Mouse (Mus musculus) kidney, embryonic 16.5 days (tissue): ENCODE measurements around the gene Gm4869. TPM values are rescaled to one million over a fixed set of nuclear protein-coding genes. Genes with fewer than 3 reads are reported as not detected.

ENCODE experiments used
- ATAC-seq: fragments of 200-750 bp; cut with Nextera tagmentation; 2 replicates; pipeline ENCODE4 v1.8.0; 2017; ENCODE audit warnings: moderate TSS enrichment; ENCODE audit not compliant: low FRiP score, low TSS enrichment
- H3K27ac ChIP-seq: fragments of 300-500 bp; sonication (generic); 2 replicates; pipeline ENCODE4 v1.5.1; 2014; ENCODE audit warnings: low read length
- H3K27me3 ChIP-seq: fragments of 300-500 bp; sonication (generic); 2 replicates; pipeline ENCODE4 v1.6.1; 2014; ENCODE audit warnings: low read length, control low read depth, mixed read lengths; ENCODE audit not compliant: insufficient read depth
- H3K36me3 ChIP-seq: fragments of 300-500 bp; sonication (generic); 2 replicates; pipeline ENCODE4 v1.6.1; 2014; ENCODE audit warnings: low read length, control low read depth, mixed read lengths; ENCODE audit not compliant: insufficient read depth
- H3K4me1 ChIP-seq: fragments of 300-500 bp; sonication (generic); 2 replicates; pipeline ENCODE4 v1.6.1; 2014; ENCODE audit warnings: low read length, control low read depth, mixed read lengths; ENCODE audit not compliant: insufficient read depth
- H3K4me2 ChIP-seq: fragments of 300-500 bp; sonication (generic); replicated peaks from 2 replicates; pipeline ENCODE4 v1.6.1; 2014; ENCODE audit warnings: low read depth, low read length
- H3K4me3 ChIP-seq: fragments of 300-500 bp; sonication (generic); 2 replicates; pipeline ENCODE4 v1.5.1; 2014; ENCODE audit warnings: mild to moderate bottlenecking, low read length
- H3K9ac ChIP-seq: fragments of 300-500 bp; sonication (generic); replicated peaks from 2 replicates; pipeline ENCODE4 v1.6.1; 2014; ENCODE audit warnings: low read length
- H3K9me3 ChIP-seq: fragments of 300-500 bp; sonication (generic); 2 replicates; pipeline ENCODE4 v1.6.1; 2016; ENCODE audit warnings: low read length, control low read depth
- WGBS: fragments of 180-500 bp; shearing (Covaris S2); extraction: QIAGEN DNeasy Blood & Tissue Kit; methylation state at CpG from one replicate; pipeline ENCODE4 v1.1.7; 2014; 5-methylcytosine and 5-hydroxymethylcytosine counted together
- polyA plus RNA-seq: library from polyadenylated mRNA; unstranded; fragments of >200 nt; fragmentation: Nextera tagmentation; extraction: Ambion mirVana; gene quantifications from 2 replicates; pipeline ENCODE4 v1.2.1, GENCODE M21; 2015

Gene Gm4869
- polyA plus RNA-seq, 1 experiment from 2014 or later: not detected

DNA sequence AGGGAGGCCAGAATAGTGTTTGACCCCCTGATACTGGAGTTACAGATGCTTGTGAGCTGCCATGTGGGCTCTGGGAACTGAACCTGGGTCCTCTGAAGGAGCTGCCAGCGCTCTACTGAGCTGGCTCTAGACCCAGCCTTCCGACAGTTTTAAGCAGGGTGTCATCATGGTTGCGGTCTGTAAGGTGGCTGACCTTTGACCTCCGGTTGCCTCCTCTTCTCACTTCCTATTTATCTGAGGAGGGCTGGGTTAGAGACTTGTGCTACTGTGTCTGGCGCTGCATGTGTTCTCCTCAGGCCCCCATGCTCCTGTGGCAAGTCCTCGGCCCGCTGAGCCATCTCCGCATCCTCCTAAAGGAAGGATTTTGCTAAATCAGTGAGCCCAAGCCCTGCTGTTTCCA, 68.5 kb downstream of the Gm4869 start:
- peaks cover 33% of the 10 kb centered on the region for H3K4me1 ChIP-seq

DNA sequence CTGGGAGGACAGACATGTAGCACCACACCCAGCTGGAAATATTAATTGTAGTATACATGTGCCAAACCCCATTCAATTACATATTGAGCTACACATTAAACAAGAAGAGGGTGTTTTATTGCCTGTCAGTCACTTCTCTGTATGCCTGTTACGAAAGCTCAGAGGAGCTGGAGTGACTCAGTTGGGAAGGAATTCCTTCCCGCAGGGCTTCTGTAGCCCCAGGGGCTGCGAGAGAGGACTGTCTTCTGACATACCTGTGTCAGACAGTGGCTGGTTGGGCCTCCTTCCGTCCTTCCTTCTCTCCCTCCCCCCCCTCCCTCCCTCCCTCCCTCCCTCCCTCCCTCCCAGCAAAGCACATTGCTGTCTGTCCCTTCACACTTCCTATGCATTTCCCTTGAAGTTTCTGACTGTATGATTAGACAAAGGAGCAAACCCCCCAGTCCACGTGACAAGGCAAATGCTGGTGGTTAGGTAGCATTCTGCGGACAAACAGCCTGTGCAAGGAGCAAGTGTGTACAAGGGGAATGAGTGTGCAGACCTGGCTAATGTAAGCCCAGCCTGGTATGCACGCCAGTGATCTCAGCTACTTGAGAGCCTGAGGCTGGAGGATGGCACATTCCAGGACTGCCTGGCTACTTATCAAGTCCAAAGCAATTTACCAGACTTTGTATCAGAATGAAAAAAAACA, 69.5 kb downstream of the Gm4869 start:
- Histone ChIP-seq H3K4me3 (no peak overlapping the region), H3K4me1 (peaks cover 28% of the 10 kb centered on the region), H3K27me3 (no peaks in the 10 kb centered on the region), H3K9ac (no peak overlapping the region), H3K4me2 (no peak overlapping the region), H3K36me3 (0 out of 2 replicates have a peak, but pooled peaks cover 3% of the 10 kb centered on the region), H3K9me3 (no peaks in the 10 kb centered on the region), H3K27ac (0 out of 2 replicates have a peak overlapping the region, but pooled peaks have one; percentile 23)
- no peak for ATAC-seq
- 40% methylated on average over 7 of the region's 7 CpGs for WGBS

More for the DNA sequence above, 68.5 kb downstream of the Gm4869 start:
- no peak overlapping the region for H3K4me2 ChIP-seq
- ATAC-seq: no peak
- no peak overlapping the region for H3K4me3 ChIP-seq
- no peaks in the 10 kb centered on the region for H3K27me3 ChIP-seq
- no peaks in the 10 kb centered on the region for H3K36me3 ChIP-seq
- H3K27ac ChIP-seq: no peak overlapping the region
- no peaks in the 10 kb centered on the region for H3K9me3 ChIP-seq
- WGBS: 72% methylated on average over 8 of the region's 8 CpGs
- H3K9ac ChIP-seq: no peak overlapping the region

DNA sequence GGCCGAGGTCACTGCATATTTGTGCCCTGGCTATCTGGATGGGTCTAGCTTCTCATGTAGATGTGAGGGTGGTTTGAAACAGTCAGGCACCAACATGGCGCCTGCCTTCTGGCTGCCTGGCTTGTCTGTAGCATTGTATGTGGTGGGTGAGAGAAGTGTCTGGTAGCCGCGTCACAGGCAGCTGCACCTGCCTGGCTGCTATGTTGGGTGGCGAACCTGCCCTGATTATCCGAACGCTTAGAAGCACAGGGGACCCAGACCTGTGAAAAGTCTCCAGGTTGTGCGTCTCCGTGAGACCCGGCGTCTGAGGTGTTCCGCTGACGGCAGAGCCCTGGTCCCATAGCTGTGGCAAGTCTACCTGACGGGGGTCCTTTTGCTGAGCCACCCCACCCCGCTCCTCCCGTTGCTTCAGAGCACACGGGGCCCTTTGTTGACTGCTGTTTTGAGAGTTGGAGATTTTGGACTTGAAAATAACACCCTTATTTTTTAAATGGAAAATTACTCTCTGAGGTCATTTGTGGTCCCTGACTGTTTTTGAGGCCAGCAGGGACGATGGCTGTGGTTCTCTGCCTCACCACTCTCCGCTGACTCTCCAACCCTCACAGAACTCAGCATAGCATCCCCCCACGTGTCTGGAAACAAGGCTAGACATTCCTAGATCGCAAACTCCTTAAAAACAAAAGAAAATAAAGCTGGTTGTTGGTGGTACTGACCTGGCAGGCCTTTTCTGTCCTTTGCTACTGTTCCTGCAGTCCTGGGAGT, 71.9 kb downstream of the Gm4869 start:
- Histone ChIP-seq H3K27me3 (no peaks in the 10 kb centered on the region), H3K4me3 (no peak overlapping the region), H3K27ac (peak overlapping the region; percentile 60), H3K9me3 (no peaks in the 10 kb centered on the region), H3K4me2 (no peak overlapping the region), H3K9ac (0 out of 2 replicates have a peak overlapping the region, but pooled peaks have one; percentile 29), H3K36me3 (0 out of 2 replicates have a peak, but pooled peaks cover 8% of the 10 kb centered on the region), H3K4me1 (peaks cover 23% of the 10 kb centered on the region)
- 71% methylated on average over 21 of the region's 21 CpGs for WGBS
- ATAC-seq: peak; percentile 8; the same call in 1 of the 2 replicates

DNA sequence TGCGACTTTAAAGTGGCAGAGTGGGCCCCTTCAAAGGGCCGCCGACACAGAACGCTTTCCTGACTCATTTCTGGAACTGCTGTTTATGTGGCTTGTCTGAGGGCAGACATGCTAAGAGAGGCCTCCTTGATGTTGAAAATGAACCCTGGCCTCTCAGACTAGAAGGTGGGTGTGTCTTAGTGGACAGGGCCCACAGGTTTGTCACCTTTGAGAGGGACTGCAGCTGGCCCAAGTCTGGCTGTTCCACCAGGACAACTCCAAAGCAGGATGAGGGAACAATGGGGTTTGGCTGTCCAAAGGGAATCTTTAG, 72.4 kb downstream of the Gm4869 start:
- ATAC-seq: peak; percentile 53; the same call in 1 of the 2 replicates
- Histone ChIP-seq H3K4me2 (no peak overlapping the region), H3K4me3 (no peak overlapping the region), H3K27me3 (no peaks in the 10 kb centered on the region), H3K9ac (0 out of 2 replicates have a peak overlapping the region, but pooled peaks have one; percentile 29), H3K9me3 (no peaks in the 10 kb centered on the region), H3K4me1 (peaks cover 23% of the 10 kb centered on the region), H3K36me3 (0 out of 2 replicates have a peak, but pooled peaks cover 8% of the 10 kb centered on the region), H3K27ac (peak overlapping the region; percentile 60; the same call in 1 of the 2 replicates)
- 55% methylated on average over 4 of the region's 4 CpGs for WGBS

DNA sequence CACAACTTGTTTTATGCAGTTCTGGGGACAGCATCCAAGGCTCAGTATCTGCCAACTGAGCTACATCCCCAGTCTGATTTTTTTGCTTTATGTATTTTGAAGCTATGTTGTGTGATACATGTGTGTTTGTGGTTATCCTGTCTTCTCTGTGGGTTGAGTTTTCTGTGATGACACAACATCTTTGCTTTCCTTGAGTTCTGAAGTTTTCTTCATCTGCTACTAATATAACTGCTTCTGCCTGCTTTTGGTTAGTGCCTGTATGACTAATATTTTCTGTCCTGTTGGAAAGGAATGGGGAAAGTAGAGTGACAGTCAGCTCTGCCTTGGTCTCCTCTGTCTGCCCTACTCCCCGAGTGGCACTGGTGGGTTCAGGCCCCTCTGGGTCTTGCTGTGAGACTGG, 75.8 kb downstream of the Gm4869 start:
- Histone ChIP-seq H3K4me3 (no peak overlapping the region), H3K27me3 (no peaks in the 10 kb centered on the region), H3K9me3 (0 out of 2 replicates have a peak, but pooled peaks cover 5% of the 10 kb centered on the region), H3K9ac (no peak overlapping the region), H3K4me1 (peaks cover 11% of the 10 kb centered on the region), H3K36me3 (peaks cover 30% of the 10 kb centered on the region), H3K4me2 (no peak overlapping the region), H3K27ac (no peak overlapping the region)
- 87% methylated on average over 1 of the region's 1 CpGs for WGBS
- ATAC-seq: no peak

DNA sequence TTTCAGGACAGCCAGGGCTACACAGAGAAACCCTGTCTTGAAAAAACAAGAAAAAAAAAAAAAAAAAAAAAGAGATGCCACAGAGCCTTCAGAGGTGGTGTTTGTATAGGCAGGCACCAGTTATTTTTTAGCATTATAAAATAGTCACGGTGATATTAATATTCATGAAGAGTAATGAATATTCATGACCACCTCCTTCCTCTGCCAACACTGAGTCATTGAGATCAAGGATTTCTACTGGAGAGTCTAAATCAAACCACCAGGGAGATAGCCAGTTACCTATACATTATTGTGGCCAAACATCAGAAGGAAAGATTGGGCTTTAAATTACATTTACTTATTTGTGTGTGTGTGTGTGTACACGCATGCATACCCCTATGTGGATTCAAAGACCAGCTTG, 81.3 kb downstream of the Gm4869 start:
- no peaks in the 10 kb centered on the region for H3K27me3 ChIP-seq
- H3K4me1 ChIP-seq: no peaks in the 10 kb centered on the region
- 97% methylated on average over 2 of the region's 2 CpGs for WGBS
- no peak overlapping the region for H3K9ac ChIP-seq
- H3K4me2 ChIP-seq: no peak overlapping the region
- H3K36me3 ChIP-seq: peaks cover 36% of the 10 kb centered on the region
- no peak overlapping the region for H3K27ac ChIP-seq
- 0 out of 2 replicates have a peak, but pooled peaks cover 5% of the 10 kb centered on the region for H3K9me3 ChIP-seq
- no peak overlapping the region for H3K4me3 ChIP-seq
- no peak for ATAC-seq

DNA sequence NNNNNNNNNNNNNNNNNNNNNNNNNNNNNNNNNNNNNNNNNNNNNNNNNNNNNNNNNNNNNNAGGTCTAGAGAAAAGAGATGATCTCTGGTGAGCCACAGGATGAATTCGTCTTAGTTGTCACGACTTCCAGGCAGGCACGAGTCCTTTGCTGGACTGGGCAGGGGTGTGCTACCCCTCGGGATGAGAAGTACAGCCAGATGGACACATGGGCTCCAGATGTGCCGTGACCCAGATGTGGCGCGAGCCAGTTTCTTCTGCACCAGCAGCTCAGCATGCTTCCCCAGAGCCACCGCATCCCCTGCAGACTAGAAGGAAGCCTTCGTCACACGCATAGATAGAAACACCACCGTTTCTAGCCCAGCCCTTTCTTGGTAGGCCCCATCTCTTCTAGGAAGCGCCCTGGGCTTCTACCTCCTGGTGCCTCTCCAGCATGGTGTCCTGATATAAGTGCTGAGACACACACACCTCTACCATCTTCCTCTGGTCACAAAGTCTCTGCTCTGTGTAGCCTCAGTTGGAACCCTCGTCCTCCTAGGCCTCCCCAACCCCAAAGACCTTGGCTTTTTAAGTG, 92.8 kb downstream of the Gm4869 start:
- Histone ChIP-seq H3K9ac (no peak overlapping the region), H3K4me3 (no peak overlapping the region), H3K4me1 (peaks cover 6% of the 10 kb centered on the region; the same call in 1 of the 2 replicates), H3K4me2 (no peak overlapping the region), H3K36me3 (no peaks in the 10 kb centered on the region), H3K27me3 (no peaks in the 10 kb centered on the region), H3K27ac (no peak overlapping the region), H3K9me3 (no peaks in the 10 kb centered on the region)
- no peak for ATAC-seq
- WGBS: 73% methylated on average over 13 of the region's 13 CpGs

DNA sequence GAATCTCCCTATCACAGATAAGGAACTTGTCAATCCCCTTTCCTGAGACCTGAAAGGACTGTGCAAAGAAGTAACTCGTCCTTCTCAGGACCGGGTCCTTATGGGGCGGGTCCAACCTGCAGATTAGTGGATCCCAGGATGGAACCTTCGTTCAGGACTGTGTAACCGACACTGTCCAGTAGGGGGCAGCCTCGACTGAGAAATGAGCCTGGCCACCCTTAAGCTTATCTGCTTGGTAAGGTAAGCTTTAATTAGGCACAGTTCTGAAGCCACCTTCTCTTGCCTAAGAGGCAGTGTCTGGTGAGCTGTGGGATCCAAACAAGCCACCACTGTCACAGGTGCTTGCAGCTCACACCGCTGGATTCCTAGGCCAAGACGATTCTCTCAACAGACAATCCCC, 94.7 kb downstream of the Gm4869 start:
- Histone ChIP-seq H3K36me3 (no peaks in the 10 kb centered on the region), H3K27ac (no peak overlapping the region), H3K27me3 (no peaks in the 10 kb centered on the region), H3K4me3 (no peak overlapping the region), H3K4me1 (peaks cover 6% of the 10 kb centered on the region; the same call in 1 of the 2 replicates), H3K9me3 (no peaks in the 10 kb centered on the region), H3K9ac (no peak overlapping the region), H3K4me2 (no peak overlapping the region)
- 12% methylated on average over 8 of the region's 8 CpGs for WGBS
- ATAC-seq: peak; percentile 49; the same call in 1 of the 2 replicates

DNA sequence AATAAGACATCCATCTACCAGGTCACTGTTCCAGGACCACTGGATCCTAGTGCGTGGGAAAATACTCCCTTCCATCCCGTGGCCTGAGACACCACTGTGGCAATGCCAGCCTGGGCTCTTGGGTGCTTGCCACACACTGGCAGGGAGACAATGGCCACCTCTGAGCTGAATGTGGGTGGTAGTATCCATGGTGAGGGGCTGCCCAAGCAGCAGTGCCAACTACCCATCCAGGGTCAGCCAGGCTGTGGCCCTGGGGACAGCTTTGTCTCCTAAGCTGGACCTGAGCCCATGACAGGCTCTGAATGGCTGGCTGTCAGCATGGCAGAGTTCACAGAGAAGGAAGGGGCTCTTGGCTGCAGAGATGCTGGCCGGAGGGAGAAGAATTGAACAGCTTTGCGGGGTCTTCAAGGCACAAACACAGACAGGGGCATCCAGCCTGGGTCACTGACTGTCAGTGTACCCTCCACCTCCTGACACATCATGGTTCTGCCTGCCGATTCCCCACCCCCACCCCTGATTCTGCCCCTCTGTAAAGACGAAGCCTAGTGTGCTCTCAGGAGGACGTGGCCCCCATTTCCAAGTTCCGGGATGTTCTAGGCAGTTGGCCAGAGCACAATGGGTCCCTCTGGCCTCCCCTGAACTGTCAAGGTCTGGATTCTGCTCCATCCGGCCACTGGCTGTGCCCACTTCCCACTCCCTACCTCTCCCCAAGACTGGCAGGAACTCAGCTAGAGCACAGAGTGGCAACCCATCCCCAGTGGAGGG, 97.5 kb downstream of the Gm4869 start:
- no peak overlapping the region for H3K4me2 ChIP-seq
- no peaks in the 10 kb centered on the region for H3K9me3 ChIP-seq
- no peaks in the 10 kb centered on the region for H3K27me3 ChIP-seq
- H3K27ac ChIP-seq: no peak overlapping the region
- no peaks in the 10 kb centered on the region for H3K4me1 ChIP-seq
- WGBS: 73% methylated on average over 9 of the region's 9 CpGs
- H3K4me3 ChIP-seq: no peak overlapping the region
- 0 out of 2 replicates have a peak overlapping the region, but pooled peaks have one; percentile 16 for H3K9ac ChIP-seq
- ATAC-seq: no peak
- H3K36me3 ChIP-seq: no peaks in the 10 kb centered on the region
